ENCODE assay signal across 8 mouse cellular contexts in the genomic region with DNA sequence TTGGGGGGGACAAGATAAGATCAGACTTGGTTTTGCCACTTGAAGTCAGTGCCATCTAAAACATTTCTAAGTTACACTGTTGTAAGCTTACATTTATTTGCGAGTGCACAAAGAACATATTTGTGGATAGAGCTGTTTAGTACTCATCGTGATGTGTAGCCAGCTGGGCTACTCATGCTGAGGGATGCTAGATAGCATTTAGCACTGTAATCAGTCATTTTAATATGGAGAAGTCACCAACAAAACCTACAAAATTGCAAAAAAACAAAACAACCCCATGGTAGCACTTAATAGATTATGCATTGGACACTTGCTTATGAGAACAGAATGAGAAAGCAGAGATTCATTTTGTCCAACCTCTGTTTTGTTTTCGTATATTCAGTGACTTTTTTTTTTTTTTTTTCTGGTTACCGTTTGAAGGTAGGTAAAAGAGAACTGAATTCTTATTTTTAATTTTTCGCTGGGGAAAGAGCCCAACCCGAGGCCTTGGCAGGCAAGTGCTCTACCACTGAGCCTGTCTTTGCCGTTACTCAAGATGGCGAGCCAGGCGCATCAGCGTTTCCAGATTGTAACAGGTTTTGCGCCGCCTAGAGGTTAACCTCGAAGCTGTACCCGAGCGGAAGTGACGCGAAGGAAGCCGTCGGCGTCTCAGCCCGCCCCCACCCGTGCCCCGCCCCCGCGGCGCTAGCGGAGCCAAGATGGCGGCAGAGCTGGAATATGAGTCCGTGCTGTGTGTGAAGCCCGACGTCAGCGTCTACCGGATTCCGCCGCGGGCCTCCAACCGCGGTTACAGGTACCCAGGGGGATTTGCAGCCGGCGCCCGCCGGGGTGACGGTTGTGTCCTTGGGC. TPM values are rescaled to one million over a fixed set of nuclear protein-coding genes. Genes with fewer than 3 reads are reported as not detected.
DNase-seq lines count a peak whose midpoint lies in the region; ATAC-seq lines count a peak whose summit lies in the region.

A gene (plus strand): TSS at position 604 of the 849 bp plus-strand sequence.

- H3K27me3 ChIP-seq in lung, embryonic 16.5 days (ENCODE audit: control insufficient read depth, insufficient read depth, low read depth, low read length), result no peaks in the 10 kb centered on the region; the same call in 1 of the 2 replicates

- H3K4me1 ChIP-seq in lung, embryonic 16.5 days (replicated peaks; ENCODE audit: control insufficient read depth, insufficient read depth, low read length), result peaks cover 8% of the 10 kb centered on the region

- peak within 1 kb of the TSS; percentile 91 for H3K4me3 ChIP-seq in lung, embryonic 16.5 days (ENCODE audit: low read length)

- peaks cover 3% of the 10 kb centered on the region; the same call in 1 of the 2 replicates for H3K36me3 ChIP-seq in lung, embryonic 16.5 days (ENCODE audit: control insufficient read depth, insufficient read depth, low read length)

- peak within 1 kb of the TSS; percentile 91 for H3K9ac ChIP-seq in lung, embryonic 16.5 days (ENCODE audit: low read length)

- 6% methylated on average over 43 of the region's 43 CpGs for WGBS in lung, embryonic 16.5 days

- H3K27ac ChIP-seq in lung, embryonic 16.5 days (ENCODE audit: low read length), result peak within 1 kb of the TSS; percentile 85

- DNase-seq in MEL-GATA-1-ER (ENCODE audit: extremely low read depth, low read depth), result peak; percentile 80
- DNase-seq in cerebellum, adult 8-10 months, result peak; percentile 98
- peak; percentile 96 for DNase-seq in forelimb bud, embryonic 11.5 days (ENCODE audit: low read depth, low spot score)
- peak; percentile 98 for DNase-seq in layer of hippocampus, adult 9-10 months (ENCODE audit: low spot score)
- peak; percentile 93 for DNase-seq in ovary, postnatal 10 days (ENCODE audit: low spot score)
- peak; percentile 92 to 97 for DNase-seq in thymus, postnatal 10 days (ENCODE audit: low spot score in 2 of 2)

- H3K9me3 ChIP-seq in lung, embryonic 16.5 days (ENCODE audit: control insufficient read depth, low read length), result no peaks in the 10 kb centered on the region; the same call in 1 of the 2 replicates

- ATAC-seq in hematopoietic stem cell, adult 5-6 weeks (replicated peaks in 1 of 2; ENCODE audit: insufficient read depth in 1 of 2, low FRiP score in 2 of 2, low TSS enrichment in 1 of 2, low read depth in 1 of 2, poor library complexity in 2 of 2, severe bottlenecking in 2 of 2), result peak; percentile 81 to 83
- peak; percentile 97 for ATAC-seq in lung, embryonic 16.5 days (ENCODE audit: low read depth)

- peak within 1 kb of the TSS; percentile 70 for H3K4me2 ChIP-seq in lung, embryonic 16.5 days (ENCODE audit: low read depth, low read length)

RNA-seq across cellular contexts. Expression of the gene that starts here (rescaled TPM):
- total RNA-seq in hematopoietic stem cell, adult 5-6 weeks (2017), result 16.7 and 21.1 TPM in 2 replicates
- polyA plus RNA-seq in lung, embryonic 16.5 days (2015; fragmentation: Nextera tagmentation; extraction: Ambion mirVana), result 50.8 and 52.2 TPM in 2 replicates

Comparison
In these comparisons a context has a peak if more than half of its experiments do, and no peak if none do; other contexts are left out.
1. Peak in every context shown above with its lines: DNase-seq, ATAC-seq, H3K4me3 ChIP-seq and H3K27ac ChIP-seq.